Mouse (Mus musculus) cortical plate, adult 2 months (tissue): ENCODE data around the gene Qtrt2. TPM values are rescaled to one million over a fixed set of nuclear protein-coding genes. Genes with fewer than 3 reads are reported as not detected.

Source experiments
- H3K27ac ChIP-seq: fragments of 200-500 bp; 2 replicates; pipeline ENCODE4 v1.5.1; 2012; ENCODE audit warnings: low read length, control low read depth, inconsistent platforms; ENCODE audit not compliant: insufficient read depth
- H3K4me1 ChIP-seq: fragments of 200-500 bp; 2 replicates; pipeline ENCODE4 v1.6.1; 2011; ENCODE audit warnings: low read length; ENCODE audit not compliant: control insufficient read depth, insufficient read depth
- H3K4me3 ChIP-seq: fragments of 200-500 bp; 2 replicates; pipeline ENCODE4 v1.5.1; 2011; ENCODE audit warnings: mild to moderate bottlenecking, low read length, control low read depth; ENCODE audit not compliant: insufficient read depth
- CTCF ChIP-seq: fragments of 200-500 bp; IDR thresholded peaks from 2 replicates; pipeline ENCODE4 v1.5.1; 2011; ENCODE audit warnings: mild to moderate bottlenecking, control low read depth, low read length; ENCODE audit not compliant: insufficient read depth; ENCODE audit errors: extremely low read depth
- POLR2A ChIP-seq: fragments of 200-500 bp; IDR thresholded peaks from 2 replicates; pipeline ENCODE4 v1.6.1; 2011; ENCODE audit warnings: mild to moderate bottlenecking, low read length, control low read depth; ENCODE audit not compliant: insufficient read depth; ENCODE audit errors: extremely low read depth
- polyA plus RNA-seq: library from polyadenylated mRNA; depleted of rRNA; stranded (reverse); fragments of >200 nt; gene quantifications from 2 replicates; pipeline ENCODE4 v1.2.3, GENCODE M21; 2012

Qtrt2 gene
- polyA plus RNA-seq, 1 experiment = 36.5 TPM

DNA sequence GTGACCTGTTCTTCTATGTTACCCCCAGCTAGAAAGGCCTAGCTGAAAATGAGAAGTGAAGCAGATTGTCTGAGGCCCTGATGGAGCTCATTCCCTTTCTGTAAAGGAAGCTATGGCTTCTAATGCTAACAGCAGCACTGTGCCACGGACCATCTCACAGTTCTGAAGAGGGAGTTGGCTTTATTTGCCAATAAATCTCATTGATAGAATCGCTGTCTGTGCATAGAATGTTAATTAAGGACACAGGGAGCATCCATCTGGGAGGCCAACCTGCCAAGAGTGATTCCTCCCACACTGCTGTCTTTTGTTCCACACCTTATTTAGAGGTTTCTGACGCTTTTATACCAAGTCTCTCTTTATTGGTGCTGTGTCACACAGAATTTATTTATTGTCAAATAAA lies 4.9 kb upstream of the Qtrt2 start:
- no peak for TF ChIP-seq POLR2A
- no peak for TF ChIP-seq CTCF
- Histone ChIP-seq H3K4me3 (no peak overlapping the region), H3K4me1 (peaks cover 14% of the 10 kb centered on the region), H3K27ac (no peak overlapping the region)

DNA sequence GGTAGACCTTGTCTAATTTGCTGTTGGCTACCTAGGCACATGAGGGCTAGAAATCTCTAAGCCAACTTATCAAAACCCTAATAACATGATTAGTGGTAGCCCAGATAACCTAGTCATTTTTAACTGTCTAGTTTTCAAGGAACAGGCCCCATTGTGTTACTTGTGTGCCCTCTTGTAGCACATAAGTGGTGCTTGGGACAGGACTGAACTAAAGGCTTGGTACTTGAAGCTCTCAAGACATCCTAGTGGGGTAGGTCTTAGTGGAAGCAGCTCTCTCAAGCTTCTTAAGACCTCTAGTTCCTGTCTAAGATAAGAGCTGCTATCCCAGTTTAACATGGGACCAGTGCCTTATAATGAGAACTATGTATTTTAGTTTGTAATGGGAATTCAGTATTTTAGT lies 4.0 kb upstream of the Qtrt2 start:
- H3K27ac ChIP-seq = no peak overlapping the region
- no peak for TF ChIP-seq CTCF
- no peak for TF ChIP-seq POLR2A

DNA sequence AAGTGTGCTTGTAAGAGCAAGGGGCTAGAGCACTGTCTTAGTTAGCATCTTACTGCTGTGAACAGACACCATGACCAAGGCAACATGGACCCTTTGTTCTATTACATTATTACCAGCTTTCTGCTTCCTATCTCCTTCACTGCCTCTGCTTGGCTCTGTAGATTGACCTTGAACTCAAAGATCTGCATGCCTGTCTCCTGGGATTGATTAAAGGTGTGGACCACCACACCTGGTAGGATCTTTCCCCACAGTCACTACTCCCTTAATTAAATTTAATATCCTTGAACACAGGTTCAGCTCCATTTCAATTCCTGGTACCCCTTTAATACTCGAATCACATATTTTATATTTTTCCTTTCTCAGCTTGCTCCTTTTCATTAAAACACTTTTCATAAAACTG lies 763 bp downstream of the Qtrt2 start:
- H3K27ac ChIP-seq = no peak overlapping the region
- TF ChIP-seq POLR2A (no peak), CTCF (no peak)
- H3K4me1 ChIP-seq = peaks cover 2% of the 10 kb centered on the region; the same call in 1 of the 2 replicates
- no peak overlapping the region for H3K4me3 ChIP-seq

More for the DNA sequence above, 4.0 kb upstream of the Qtrt2 start:
- H3K4me1 ChIP-seq = peaks cover 11% of the 10 kb centered on the region
- no peak overlapping the region for H3K4me3 ChIP-seq

DNA sequence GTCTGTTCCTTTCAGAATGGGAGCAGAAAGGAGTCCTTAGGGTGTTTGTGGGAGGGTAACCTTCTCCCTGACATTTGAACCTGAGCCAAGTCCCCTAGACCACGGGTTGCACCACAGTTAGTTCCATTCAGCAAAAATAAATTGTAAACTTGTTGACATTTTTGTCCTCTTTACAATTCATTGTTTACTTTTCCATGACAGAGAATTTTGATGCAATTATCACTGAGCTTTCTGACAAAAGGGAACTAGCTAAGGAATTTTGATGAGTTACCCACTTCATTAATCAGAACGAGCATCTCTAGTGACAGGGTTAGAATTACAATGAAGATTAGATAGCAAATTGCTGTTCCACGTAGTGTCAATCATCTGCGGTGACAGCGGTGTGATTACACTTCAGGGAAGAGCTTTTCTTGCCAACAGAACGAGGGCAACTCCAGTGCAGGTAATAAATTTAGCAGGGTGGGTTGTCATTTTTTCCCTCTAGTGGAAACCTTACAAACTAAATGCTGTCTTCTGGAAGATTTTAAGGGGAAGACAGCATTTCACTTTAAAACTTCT lies 1.5 kb downstream of the Qtrt2 start:
- no peak overlapping the region for H3K27ac ChIP-seq
- peaks cover 2% of the 10 kb centered on the region; the same call in 1 of the 2 replicates for H3K4me1 ChIP-seq
- no peak overlapping the region for H3K4me3 ChIP-seq
- TF ChIP-seq CTCF (no peak), POLR2A (no peak)

DNA sequence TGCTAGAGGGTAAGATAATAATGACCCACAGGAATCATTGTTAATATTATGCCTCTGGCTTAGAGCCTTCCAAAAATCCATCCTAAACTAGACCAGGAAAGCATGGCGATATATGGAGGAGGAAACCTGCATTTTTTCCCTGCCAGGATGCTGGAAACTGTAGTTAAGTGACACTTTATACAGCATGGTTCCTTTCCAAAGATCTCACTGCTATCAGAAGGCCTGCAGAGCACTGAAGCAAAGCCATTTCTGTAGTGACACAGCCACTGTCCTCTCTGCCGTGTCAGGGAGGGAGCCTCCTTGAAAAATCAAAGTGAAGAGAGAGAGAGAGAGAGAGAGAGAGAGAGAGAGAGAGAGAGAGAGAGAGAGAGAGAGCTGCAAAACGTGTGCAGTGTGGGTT lies 4.0 kb downstream of the Qtrt2 start:
- TF ChIP-seq POLR2A = no peak
- no peak for TF ChIP-seq CTCF
- no peak overlapping the region for H3K27ac ChIP-seq
- peaks cover 2% of the 10 kb centered on the region; the same call in 1 of the 2 replicates for H3K4me1 ChIP-seq
- H3K4me3 ChIP-seq = no peak overlapping the region

DNA sequence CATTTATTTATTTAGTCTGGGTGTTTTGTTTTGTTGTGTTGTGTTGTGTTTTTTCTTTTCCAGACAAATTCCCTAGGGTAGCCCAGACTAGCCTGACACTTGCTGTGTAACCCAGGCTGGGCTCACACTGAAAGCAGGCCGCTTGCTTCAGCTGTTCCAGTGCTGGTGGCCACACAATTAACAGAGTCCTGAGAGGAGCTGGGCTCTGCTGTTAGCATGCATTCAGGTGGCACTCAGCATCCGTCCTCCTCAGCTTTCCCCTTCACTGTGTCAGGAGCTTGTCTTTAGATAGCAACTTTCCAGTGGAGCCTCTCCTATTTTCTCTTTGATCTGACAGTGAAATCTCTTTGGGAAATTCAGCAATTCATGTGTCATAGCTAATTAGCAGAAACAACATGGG lies 4.6 kb downstream of the Qtrt2 start:
- no peak for TF ChIP-seq POLR2A
- TF ChIP-seq CTCF = no peak
- H3K4me3 ChIP-seq = no peak overlapping the region
- H3K27ac ChIP-seq = no peak overlapping the region
- peaks cover 2% of the 10 kb centered on the region; the same call in 1 of the 2 replicates for H3K4me1 ChIP-seq

DNA sequence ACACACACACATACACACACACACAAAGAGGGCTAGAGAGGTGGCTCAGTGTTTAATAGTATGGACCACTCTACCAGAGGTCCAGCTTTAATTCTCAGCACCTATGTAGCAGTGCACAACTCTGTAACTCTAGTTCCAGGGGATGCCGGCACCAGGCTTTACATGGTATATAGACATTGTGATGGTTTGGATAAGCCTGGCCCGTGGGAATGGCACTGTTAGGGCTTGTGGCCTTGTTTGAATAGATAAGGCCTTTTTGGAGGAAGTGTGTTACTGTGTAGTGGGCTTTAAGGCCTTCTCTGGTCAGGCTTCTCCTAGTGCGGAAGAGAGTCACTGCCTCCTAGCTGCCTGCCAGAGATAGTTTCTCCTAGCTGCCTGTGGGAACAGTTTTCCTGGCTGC lies 7.7 kb downstream of the Qtrt2 start:
- no peak for TF ChIP-seq CTCF
- no peak for TF ChIP-seq POLR2A

DNA sequence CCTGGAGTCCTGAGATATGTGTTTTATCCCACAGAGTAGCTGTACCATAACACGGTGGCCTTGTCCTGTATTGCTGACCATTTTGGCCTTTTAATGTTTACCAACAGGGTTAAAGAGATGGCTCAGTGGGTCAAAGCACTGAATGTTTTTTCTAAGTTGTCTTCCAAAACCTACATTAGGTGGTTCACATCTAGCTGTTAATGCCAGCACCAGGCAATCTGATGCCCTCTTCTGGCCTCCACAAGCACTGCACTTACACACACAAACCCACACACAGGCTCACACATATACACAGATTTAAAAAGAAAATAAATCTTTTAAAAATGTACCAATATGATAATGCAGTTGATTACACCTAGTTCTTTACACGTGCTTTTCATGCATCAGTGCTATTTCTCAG lies 17.7 kb downstream of the Qtrt2 start:
- TF ChIP-seq CTCF (0 out of 2 replicates have a peak, but pooled peaks have one; percentile 10), POLR2A (no peak)
- Histone ChIP-seq H3K27ac (no peak overlapping the region), H3K4me3 (no peak overlapping the region), H3K4me1 (no peaks in the 10 kb centered on the region)

More for the DNA sequence above, 7.7 kb downstream of the Qtrt2 start:
- H3K4me3 ChIP-seq = no peak overlapping the region
- no peak overlapping the region for H3K27ac ChIP-seq
- H3K4me1 ChIP-seq = peaks cover 2% of the 10 kb centered on the region; the same call in 1 of the 2 replicates

DNA sequence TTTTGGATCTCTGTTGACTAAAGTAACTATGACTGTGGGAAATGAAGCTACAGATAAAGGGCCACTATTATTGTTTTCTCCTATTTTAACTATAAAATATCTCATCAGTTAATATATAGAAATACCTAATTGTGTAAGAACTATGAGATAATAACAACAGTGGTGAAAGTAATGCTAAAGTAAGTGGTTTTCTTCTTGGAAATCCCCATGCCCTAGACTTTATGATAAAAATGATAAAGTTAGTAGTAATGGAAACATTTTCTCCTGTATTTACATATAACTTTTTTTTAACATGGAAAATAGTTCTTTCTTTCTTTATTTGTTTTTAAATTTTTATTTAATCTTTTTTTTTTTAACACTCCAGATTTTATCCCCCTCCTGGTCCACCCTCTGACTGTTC lies 26.0 kb downstream of the Qtrt2 start:
- Histone ChIP-seq H3K27ac (no peak overlapping the region), H3K4me1 (no peaks in the 10 kb centered on the region), H3K4me3 (no peak overlapping the region)
- TF ChIP-seq POLR2A = no peak
- no peak for TF ChIP-seq CTCF

DNA sequence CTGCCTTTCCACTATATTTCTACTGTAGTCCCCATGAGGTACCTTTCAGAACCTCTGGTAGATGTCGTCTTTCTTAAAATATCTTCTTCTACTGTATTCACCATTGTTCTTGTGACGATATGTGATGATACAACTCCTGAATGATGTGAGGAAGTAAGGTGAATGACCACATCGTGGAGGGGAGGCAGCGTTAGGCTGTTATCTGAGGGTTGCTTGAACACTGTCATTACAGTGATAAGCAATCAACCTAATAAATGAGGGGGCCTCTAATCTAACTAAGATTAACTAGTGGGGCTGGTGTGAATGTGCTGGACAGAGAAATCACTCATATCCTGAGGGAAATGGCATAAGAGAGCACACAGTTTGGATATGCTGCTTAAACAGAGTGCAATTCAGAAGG lies 26.5 kb downstream of the Qtrt2 start:
- Histone ChIP-seq H3K27ac (no peak overlapping the region), H3K4me1 (no peaks in the 10 kb centered on the region), H3K4me3 (no peak overlapping the region)
- TF ChIP-seq CTCF (no peak), POLR2A (no peak)
